Mouse (Mus musculus): Measurements from ENCODE around the gene Sub1.

The Sub1 gene

DNA sequence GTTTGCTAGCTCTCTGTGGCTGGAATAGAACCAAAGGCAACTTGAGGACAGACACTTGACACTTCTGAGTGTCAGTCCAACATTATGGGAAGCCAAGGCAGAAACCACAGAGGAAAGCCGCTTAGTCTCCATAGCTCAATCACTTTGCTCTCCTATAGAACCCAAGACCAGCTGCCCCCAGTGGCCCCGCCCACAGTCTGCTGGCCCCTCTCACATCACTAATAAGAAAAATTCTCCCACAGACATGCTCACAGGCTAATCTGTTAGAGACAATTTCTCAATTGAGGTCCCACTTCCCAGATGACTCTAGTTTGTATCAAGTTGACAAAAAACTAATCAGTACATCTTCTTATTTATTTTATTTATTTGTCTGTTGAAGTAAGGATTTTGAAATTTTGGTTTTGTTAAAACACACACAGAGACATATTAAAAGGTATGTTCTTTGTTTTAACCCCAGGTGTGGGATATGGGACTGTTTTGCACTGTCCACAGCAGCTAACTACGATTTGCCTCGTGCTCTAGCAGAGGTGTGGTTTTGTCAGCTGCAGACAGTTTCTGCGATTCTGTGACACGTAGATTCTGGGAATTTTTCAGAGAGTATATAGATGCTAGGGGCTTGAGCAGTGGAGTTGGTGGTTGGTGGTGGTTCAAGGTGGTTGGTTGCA is 16.9 kb upstream of the Sub1 start:
- no peak for DNase-seq (ENCODE audit: low read depth, low spot score)

DNA sequence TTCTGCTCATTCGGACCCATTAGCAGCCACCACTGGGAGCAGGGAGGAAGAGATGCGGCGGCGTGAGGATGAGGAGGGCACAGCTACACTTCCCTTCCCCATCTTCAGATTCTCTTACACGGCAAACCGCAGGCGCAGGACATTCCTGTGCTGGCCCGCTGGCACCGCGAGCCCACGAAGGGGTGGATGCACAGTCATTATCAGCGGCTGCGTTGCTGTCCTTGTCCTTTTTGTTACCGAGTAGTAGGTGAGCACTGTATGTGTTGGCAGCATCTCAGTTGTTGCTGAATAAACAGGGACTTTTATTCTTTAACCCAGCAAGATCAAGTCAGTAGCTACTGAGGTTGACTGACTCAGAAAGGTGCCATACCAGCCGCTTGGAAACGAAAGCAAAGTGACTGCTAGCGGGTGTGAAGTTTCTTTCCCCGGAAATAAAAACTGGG is 13.8 kb upstream of the Sub1 start:
- DNase-seq (ENCODE audit: low read depth, low spot score): peak; percentile 50

DNA sequence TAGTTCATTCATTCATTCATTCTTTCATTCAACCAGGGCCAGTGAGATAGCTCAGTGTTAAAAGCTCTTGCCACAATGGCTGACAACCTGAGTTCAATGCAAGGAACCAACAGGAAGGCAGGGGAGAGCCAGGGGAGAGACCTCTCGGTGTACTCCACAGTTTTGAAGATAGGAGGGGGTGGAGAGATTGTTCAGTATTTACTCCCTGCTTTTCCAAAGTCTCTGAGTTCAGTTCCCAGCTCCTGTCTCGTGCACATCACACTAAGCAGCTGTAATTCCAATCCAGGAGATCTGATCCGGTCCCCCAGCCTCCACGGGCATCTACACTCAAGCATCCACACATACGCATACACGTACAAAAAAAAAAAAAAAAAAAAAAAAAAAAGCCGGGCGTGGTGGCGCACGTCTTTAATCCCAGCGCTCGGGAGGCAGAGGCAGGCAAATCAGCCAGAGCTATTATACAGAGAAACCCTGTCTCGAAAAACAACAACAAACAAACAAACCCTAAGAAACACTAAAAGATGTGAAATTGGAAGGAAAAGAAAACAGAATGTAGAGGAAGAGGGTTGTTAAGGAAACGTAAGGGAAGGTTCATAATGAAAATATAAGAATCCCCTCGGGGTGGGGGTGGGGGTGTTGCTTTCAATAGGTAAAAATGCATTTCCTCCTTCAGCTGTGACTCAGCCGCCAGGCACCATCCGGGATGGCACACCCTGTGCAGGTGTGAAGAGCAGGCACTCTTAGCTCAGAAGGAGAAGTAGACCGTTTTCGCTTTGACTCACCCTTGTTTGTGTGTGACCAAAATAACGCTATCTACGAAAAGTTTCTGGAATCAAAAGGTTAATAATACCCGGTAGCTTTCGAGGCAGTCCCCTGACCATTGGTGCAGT is 13.2 kb upstream of the Sub1 start:
- peak; percentile 50 for DNase-seq (ENCODE audit: low read depth, low spot score)

DNA sequence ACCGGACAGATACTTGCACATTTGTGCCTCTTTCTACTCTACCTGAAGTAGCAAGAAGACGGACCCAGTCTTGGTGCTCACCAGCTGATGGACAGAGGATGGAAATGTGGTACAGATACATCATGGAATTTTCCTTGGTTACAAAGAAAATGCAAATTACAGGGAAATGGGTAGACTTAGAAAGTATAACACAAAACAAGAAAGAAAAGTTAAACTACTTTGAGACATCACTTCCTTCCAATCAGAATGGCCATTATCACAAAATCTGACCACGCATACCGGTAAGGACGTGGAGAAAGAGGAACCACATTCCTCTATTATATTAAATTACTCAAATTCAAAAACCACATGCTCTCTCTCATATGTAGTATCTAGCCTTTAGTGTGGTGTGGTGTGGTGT is 12.1 kb upstream of the Sub1 start:
- DNase-seq (ENCODE audit: low read depth, low spot score): no peak

DNA sequence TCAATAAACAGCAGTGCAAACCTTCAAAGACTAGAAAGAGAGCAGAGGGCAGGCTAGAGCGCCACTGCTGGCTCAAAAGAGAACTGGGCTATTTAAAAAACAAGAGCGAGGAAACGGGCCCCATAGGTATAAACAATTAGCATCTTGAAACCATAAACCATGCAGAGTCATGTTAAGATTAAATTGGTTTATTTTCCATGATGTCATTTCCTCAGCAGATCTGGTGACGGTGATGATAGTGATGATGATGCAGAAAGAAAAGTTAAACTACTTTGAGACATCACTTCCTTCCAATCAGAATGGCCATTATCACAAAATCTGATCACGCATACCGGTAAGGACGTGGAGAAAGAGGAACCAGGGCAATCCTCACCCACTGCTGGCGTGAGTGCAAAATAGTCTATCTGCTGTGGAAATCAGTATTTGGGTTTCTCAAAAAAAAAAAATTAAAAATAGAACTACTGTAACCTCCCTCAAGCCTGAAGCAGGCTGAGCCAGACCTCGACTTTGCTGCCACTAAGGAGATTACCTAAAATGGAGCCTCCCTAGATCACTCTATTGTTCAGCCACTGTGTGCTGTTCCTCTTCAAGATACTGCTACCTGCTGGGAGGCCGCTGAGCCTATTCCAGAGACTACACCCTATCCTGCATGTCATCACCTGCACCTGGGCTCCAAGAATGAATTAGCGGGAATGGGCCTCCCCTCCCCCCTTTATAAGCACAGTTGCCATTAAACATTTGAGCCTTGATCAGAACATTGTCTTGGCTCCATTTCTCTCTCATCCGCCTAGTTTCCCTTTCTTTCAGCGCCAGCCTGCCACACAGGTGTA is 11.4 kb upstream of the Sub1 start:
- DNase-seq (ENCODE audit: low read depth, low spot score): no peak

DNA sequence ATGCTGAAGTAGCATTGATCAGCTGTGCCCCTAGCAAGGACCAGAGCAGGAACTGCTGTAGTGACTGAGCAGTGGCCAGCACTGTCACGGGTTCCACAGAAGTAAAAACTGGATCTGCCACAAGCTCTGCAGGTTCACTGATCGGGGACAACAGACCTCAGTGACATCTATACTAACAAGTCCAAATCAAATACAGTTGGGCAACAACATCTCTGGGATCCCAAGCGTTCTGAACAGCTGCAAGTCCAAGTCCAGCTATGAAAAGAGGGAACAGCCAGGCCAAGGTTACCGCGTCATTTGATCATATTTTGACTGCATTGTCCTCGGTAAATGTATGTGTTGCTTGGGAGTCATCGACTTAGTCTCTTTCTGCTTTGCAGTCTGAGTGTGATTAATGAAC is 10.6 kb upstream of the Sub1 start:
- no peak for DNase-seq (ENCODE audit: low read depth, low spot score)

DNA sequence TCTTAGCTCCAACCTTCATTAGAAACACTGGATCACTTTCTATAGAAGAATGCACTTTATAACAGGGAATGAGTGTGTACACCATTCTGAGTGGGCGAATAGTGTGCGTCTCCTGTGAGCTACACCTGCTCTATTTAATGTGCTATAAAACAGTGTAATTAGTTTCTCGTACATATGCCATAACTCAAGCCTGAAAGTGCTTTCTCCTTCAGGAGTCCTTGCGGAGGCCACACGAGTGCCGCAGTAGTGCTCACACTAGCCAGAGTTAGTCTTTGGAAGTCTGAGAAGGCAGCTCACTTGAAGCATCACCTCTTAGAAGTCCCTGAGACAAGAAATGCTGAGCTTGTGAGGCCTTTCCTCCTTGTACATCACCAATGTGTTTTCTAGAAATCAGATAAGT is 9.4 kb upstream of the Sub1 start:
- no peak for DNase-seq (ENCODE audit: low read depth, low spot score)

DNA sequence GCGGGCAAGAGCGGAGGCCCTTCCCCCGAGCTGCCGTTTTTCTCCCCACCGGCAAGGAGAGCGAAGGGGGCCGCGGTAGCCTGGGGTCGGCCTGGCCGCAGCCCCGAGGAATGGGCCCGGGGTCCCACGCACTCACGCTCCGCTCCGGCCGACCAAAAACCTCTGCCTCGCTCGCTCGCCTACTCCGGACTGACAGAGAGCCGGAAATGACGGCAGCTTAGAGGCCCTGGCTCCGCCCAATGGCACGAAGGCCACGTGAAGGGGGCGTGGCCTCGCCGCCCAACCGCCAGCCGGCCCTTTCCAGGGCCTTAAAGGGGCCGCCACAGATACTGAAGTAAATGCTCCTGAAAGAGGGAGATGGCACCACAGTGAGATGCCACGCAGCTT is 975 bp downstream of the Sub1 start:
- DNase-seq (ENCODE audit: low read depth, low spot score): peak; percentile 97

DNA sequence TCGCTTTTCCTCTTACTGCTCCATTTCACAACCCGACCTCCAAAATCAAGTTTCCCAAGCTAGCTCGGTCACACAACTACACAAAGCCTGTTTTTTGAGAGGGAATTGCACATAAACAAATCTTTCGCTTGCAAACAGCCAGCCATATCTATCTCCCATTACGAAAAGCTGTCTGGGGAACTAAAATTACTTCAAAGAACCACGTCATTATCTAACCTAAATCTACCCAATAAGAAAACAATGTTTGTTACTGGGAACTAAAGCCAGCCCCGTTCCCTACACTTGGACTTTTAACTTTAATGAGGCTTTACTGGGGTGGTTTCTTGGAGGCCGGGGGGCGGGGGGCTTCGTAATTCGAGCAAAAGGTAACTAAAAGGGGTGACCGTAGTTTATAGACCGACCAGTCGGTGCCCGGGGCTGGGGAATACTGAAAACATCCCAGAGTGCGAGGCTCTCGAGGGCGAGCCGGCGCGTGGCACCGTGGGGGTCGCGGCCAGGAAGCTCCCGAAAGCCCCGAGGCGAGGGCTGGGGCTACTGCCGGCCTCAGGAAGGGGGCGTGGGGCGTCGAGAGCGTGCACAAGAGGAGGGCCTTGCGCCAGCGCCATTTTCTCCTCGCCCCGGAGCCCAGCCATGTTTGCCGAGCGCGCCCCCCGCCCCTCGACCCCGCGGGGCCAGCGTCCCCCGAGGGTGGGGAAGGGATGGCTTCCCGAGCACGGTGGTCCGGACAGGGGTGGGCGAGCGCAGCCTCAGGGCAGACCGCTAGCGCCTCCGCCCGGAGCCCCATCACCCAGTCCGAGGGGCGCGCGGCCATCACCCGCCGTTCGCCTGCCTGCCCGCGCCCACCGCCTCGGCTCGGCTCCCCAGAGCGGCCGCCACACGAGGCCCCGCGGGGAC is 1.6 kb downstream of the Sub1 start:
- no peak for DNase-seq (ENCODE audit: low read depth, low spot score)

DNA sequence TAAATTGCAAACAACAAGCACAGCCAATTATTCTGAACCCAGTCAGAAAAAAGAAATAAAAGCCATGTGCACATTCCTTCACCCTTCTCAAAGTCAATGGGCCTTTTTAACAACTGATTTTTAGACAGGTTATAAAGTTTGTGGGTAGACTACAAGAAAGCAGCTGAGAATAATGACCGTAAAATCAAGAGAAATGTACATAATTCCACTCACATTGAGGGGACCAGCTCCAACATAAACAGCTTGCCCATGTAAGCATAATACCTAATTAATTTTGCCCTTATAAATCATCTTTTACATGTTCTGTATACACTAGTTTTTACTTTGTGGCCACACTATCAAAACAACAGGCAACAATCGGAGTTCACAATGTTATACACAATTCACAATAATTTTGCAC is 2.8 kb downstream of the Sub1 start:
- DNase-seq (ENCODE audit: low read depth, low spot score): no peak

DNA sequence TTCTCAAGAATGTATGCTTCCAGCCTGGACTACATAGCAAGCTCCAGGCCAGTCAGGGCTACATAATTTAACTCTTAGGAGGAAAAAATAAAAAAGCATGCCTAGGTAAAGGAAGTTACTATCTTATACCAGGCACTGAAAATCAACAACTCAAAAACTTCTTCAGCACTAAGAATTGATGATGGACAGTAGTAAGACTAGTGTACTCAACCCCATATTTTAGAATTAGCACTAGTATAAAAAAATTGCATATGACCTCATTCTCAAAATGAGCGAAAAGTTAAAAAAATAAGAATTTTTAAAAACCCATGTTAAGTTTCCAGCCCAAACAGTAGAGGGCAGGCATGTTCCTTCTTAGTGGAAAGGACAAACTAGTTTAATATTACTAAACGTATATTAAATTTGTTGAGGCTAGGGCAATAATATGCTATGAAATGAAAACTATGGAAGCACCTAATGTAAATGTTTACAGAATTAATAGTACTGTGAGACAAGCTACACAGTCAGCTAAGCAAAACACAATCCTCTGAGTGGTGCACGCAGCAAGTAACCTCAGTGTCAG is 5.2 kb downstream of the Sub1 start:
- DNase-seq (ENCODE audit: low read depth, low spot score): no peak

DNA sequence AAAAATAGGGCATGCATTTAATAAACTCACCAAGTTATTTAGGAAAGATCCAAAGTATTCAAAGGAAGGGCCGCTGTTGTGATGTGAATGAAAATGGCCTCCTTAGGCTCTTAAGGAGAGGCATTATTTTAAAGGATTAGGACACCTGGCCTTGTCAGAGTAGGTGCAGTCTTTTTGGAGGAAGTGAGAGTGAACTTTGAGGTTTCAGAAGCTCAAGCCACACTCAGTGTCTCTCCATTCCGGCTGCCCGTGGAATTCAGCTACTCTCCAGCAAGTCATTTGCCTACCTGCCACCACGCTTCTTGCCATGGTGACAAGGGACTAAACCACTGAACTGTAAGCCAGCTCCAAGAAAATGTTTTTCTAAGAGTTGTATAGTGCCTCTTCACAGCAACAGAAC is 8.2 kb downstream of the Sub1 start:
- no peak for DNase-seq (ENCODE audit: low read depth, low spot score)

DNA sequence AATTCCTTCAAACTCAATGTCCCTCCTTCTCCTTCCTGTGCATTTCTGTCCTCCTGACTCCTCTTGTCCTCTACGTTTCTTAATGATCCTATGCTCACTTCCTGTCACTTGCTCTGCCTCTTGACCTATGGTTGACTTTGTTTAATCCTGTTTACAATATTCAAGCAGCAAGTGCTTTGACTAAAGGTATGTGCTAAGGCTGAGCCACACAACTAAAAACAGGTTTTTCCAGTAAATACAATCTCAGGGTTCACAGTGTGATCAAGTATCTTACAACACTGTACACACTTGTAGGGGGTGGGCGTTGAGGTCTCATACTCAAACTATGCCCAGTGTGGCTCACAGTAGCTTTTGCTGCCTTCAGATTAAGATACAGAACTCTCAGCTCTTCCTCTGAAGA is 8.9 kb downstream of the Sub1 start:
- no peak for DNase-seq (ENCODE audit: low read depth, low spot score)

DNA sequence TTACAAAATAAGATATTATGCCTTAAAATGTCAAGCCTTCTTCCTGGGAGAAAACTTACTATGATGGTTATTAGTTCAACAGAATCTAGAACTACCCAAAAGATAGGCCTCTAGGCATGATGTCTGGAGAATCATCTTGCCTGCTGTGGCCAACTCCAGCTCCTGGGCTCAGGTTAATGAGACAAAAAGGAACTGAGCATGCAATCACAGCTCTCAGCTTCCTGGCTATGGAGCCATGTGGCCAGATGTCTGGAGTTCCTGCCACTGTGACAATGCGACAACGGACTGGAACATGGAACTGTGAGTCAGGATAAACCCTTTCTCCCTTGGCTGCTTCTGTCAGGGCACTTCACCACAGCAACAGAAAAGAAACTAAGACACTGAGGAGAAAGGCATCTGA is 14.8 kb downstream of the Sub1 start:
- DNase-seq (ENCODE audit: low read depth, low spot score): peak; percentile 47

DNA sequence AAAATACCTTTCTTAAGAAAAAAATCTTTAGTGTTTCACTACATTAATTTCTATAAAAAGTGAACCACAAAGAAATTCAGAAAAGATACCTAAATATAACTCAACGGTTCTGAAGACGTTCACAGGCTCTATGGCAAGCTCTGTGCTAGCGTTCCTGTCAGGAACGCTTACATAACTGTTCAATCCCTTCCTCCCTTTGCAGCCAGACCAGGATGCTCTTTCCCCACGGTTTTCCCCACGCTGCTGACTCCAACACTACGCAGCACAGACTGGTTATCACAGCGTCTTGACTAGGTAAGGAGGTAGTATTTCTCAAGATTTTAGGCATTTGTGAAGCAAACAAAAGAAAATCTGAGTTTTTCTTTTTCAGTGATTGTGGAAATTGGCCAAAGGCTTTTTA is 15.3 kb downstream of the Sub1 start:
- peak; percentile 93 for DNase-seq (ENCODE audit: low read depth, low spot score)

DNA sequence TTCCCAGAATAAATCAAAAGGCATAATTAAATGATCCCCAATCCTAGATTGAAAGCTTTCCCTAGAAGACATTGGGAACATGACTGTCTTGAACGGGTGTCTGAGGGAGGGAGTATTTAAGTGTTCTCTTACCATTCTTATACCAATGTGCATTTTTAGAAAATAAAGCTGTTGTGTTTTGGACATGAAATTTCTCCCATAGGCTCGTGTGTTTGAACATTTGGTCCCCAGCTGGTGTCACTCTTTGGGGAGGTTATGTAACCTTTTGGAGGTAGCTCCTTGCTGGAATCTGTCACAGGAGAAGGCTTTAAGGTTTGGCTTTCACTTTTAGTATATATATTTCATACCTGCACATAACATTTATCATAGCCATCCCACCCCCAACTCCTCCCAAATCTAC is 18.6 kb downstream of the Sub1 start:
- DNase-seq (ENCODE audit: low read depth, low spot score): peak; percentile 75

DNA sequence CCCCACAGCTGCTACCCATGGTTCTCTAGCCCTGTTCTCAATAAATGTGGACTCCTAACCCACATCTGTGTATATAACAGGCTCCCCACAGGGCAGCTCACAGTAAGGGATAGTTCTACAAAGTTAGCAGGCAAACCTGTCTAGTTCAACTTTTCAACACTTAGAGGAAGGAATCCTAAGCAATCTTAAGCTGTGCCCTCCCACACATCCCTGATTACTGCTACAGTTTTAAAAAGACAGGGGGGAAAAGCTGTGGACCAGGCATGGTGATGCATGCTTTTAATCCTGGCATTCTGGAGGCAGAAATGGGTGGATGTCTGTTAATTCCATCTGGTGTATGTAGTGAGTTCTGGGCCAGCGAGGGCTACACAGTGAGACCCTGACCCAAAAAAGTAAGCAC is 19.7 kb downstream of the Sub1 start:
- DNase-seq (ENCODE audit: low read depth, low spot score): peak; percentile 55

DNA sequence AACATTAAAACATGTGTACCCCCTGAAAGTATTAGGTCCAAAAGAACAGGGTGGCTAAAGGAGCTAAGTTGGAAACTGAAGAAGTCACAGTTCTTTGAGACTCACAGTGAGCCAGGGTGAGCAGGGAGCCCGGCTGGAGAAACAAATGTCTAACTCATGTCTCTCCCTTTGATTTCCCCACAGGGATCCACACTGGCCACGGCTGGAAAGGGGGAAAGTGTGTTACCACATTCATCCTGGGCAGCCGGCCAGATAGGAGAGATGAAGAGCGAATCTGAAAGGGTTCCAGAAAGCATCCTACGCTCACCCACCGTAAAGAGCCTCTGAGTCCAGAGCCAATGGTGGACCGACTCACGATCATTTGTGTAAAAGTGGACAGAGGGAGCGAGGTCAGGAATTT is 20.9 kb downstream of the Sub1 start:
- peak; percentile 23 for DNase-seq (ENCODE audit: low read depth, low spot score)

DNA sequence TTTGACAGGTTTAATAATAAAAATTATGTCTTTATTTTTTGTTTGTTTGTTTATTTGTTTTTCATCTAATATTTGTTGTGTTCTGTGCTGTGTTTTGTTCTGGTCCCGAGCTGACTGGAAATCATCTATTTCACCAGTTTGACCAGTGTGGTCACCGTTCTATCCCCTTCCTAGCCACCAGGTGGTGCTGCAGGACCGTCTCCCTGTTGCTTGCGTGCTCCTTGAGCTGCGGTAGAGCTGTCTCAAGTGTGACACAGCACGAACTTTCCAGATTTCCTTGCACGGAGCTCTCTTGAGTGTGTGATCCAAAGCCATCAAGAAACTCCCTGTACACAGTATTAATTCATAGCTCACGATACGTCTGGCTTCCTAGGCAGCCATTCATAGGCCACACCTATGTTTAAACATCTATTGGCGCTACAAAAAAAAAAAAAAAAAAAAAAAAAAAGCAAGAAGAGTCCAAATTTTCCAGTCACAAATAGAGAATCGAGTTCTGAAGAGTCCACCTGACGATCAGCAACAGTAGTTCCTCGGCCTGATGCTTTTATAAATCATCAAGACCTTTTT is 24.8 kb downstream of the Sub1 start:
- peak; percentile 86 for DNase-seq (ENCODE audit: low read depth, low spot score)

DNA sequence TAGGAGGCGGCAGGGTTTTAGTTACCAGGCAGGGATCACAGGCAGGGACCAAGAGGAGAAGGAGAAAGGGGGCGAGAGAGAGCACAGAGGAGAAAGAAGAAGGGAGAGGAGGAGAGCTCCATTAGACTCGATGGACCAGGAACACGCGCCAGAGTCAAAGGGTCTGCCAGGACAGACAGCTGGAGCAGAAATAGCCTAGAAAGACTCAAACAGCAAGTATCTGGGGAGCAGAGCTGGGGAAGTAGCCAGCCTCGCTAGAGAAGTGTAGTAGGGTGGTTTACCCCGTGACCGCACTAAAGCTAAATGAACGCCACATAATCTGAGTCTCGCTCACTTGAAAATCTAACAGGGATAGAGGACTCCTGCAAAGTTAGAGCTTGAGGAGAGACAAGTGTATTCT is 26.2 kb downstream of the Sub1 start:
- DNase-seq (ENCODE audit: low read depth, low spot score): no peak

DNA sequence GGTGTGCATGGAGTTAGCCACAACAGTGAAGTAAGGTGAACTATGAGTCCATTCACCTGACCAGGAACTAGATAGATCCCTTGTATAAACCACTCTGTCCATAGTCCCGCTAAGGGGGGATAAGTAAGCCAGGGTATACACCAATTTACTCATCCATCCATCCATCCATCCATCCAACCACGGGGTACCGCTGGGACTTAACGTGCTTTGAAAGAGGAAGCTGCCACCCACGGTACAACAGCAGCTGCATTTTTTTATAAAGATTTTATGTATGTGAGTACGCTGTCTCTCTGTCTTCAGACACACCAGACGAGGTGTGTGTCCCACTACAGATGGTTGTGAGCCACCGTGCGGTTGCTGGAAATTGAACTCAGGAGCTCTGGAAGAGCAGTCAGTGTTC is 27.9 kb downstream of the Sub1 start:
- no peak for DNase-seq (ENCODE audit: low read depth, low spot score)

Data from brain, adult 2 months (tissue).